Mouse (Mus musculus): ENCODE results near the gene Zfp940. TPM values are rescaled to one million over a fixed set of nuclear protein-coding genes. Genes with fewer than 3 reads are reported as not detected.
A peak's percentile ranks its signal among the peaks of the same experiment; 100 is the strongest.

The Zfp940 gene
- total RNA-seq, 1 experiment from 2014 or later, result 3.3 TPM

DNA sequence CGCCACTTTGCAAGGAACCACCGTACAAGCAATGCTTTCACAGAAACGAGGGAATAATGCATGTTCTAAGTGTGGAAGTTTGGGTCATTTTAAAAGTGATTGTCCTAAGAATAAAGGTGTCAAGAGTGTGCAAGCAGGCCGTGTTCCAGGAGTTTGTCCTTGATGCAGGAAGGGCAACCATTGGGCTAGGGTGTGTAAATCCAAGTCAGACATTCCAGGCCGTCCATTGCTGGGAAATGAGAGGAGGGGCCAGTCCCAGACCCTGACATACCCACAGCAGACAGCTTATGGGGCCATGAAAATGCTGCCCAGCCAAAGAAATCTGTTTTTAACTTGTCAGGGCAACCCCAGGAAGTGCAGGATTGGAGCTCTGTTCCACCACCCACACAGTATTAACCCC is 46.4 kb downstream of the Zfp940 start:
- DNase-seq, result no peak

DNA sequence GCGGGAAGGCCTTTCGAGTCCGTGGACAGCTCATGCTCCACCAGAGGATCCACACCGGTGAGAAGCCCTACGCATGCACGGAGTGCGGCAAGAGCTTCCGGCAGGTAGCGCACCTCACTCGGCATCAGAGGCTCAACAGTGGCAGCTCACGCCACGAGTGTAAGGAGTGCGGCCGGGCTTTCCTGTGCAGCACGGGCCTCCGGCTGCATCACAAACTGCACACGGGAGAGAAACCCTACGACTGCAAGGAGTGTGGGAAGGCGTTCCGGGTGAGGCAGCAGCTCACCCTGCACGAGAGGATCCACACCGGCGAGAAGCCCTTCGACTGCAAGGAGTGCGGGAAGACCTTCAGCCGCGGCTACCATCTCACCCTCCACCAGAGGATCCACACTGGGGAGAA is 60.6 kb downstream of the Zfp940 start:
- DNase-seq, result no peak

DNA sequence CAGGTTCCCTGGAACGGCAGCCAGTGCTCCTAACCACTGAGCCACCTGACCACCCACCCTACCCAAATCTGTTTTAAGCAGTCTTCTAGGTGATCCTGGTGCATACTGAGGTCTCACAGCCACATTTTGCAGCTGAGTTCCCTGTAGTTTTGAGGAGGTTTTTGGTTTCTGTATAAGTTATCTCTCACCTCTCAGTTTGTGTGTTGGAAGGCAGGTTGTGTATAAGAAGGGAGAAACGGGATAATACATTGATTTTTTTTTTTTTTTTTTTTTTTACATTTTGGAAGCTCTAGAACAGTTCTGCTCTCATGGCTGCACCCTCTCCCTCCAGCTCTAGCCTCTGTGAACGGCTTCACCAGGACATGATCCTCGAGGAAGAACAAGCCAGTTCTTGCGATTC is 67.6 kb downstream of the Zfp940 start:
- DNase-seq, result no peak

DNA sequence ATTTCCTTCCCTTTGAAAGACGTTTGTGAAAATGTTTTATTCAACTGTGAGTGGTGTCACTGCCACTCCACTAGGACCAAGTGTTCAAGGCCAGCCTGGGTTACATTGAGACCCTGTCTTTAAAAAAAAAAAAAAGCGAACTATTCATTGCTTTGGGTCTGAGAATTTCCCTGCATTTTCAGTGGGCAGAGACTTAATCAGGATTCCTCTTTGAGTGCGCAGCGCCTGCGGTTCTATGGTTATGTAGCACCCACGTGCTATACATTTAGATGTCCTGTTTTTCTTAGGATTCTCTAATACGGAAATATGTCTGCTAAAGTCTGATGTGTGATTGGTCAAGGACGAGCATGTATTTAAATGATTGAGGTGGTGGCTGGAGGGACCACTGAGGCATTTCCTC is 68.4 kb downstream of the Zfp940 start:
- DNase-seq, result no peak

DNA sequence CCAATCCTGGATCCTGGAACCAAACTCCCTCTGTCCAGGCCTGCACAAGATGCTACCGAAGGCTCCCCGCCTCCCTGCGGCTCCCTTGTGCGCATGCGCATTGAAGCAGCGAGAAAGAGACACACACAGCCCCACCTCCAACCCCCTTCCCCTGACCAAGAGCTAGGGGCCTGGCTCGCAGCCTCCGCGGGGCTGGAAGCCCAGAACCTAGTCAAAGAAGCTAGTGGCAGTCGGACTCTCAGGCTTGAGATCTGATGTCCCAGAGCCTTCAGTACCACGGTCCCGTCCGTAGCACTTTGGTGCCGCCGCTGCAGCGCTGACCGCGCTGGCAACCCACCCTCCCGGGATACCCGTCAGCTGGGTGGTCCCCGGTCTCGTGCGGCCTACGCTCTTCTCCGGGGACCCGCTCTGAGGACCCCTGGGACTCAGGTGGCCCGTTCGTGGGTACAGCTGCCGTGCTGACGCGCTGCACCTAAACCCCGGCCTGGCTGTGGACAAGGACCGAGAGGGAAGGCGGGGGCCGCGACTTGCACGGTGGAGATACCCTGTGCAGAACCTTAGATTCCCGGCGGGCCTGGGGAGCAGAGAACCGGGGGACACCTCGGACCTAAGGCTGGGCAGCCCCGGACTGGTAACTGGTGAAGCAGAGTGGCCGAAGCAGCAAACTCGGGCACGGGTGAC is 69.5 kb downstream of the Zfp940 start, which contains the start of gene Zfp30:
Zfp30 (plus strand) TSS at position 128 of the 681 bp plus-strand sequence.
- peak; percentile 91 for DNase-seq

Other genes with a start within 250 kb of the Zfp940 start
- not detected in 2 replicates for gene Catsperg2, start 126.6 kb downstream of the Zfp940 start, total RNA-seq (2021)
- 14.6 and 15.4 TPM in 2 replicates for gene Zfp84, start 85.1 kb downstream of the Zfp940 start, total RNA-seq (2021)
- gene Zfp30, start 69.7 kb downstream of the Zfp940 start, total RNA-seq (2021), result 3.6 and 4.1 TPM in 2 replicates
- gene Zfp790, start 37.6 kb downstream of the Zfp940 start, total RNA-seq (2021), result 13.3 and 14.1 TPM in 2 replicates
- 4.3 TPM in 2 replicates for gene Zfp420, start 6.3 kb upstream of the Zfp940 start, total RNA-seq (2021)
- 11.9 and 12.2 TPM in 2 replicates for gene Zfp27, start 52.9 kb upstream of the Zfp940 start, total RNA-seq (2021)
- 4.7 and 6.5 TPM in 2 replicates for gene Zfp383, start 54.6 kb upstream of the Zfp940 start, total RNA-seq (2021)
- 10.1 and 12.4 TPM in 2 replicates for gene Zfp74, start 100.4 kb upstream of the Zfp940 start, total RNA-seq (2021)
- 15.2 and 16.4 TPM in 2 replicates for gene Zfp568, start 130.3 kb upstream of the Zfp940 start, total RNA-seq (2021)
- 2.0 and 3.7 TPM in 2 replicates for gene Zfp14, start 197.7 kb upstream of the Zfp940 start, total RNA-seq (2021)
- 2.7 TPM in 1 of 2 replicates, not detected in the other for gene Zfp82, start 219.2 kb upstream of the Zfp940 start, total RNA-seq (2021)
- 0.45 and 1.4 TPM in 2 replicates for gene Gm26920, start 236.7 kb upstream of the Zfp940 start, total RNA-seq (2021)
- gene Zfp566, start 236.9 kb upstream of the Zfp940 start, total RNA-seq (2021), result 1.6 and 2.5 TPM in 2 replicates
- 36.9 and 45.6 TPM in 2 replicates for gene Zfp260, start 241.1 kb upstream of the Zfp940 start, total RNA-seq (2021)